Mouse (Mus musculus): ENCODE results near the gene Rab13.
A peak's percentile ranks its signal among the peaks of the same experiment; 100 is the strongest.

Gene Rab13

GRCm38 (mm10) chr3:90213377-90213866, at the start of gene Rab13, which contains the start of gene Rps27:
Rab13 (plus strand) TSS chr3:90213695.
Rps27 (minus strand) TSS chr3:90213651.
- DNase-seq (ENCODE audit: low read depth): peak; percentile 98

- no peak for DNase-seq (ENCODE audit: low read depth)
Measured at GRCm38 (mm10) chr3:90179566-90179965, 33.9 kb upstream of the Rab13 start.

- DNase-seq (ENCODE audit: low read depth): no peak
Measured at GRCm38 (mm10) chr3:90183581-90183980, 29.9 kb upstream of the Rab13 start.

- DNase-seq (ENCODE audit: low read depth): no peak
Measured at GRCm38 (mm10) chr3:90190859-90191510, 22.5 kb upstream of the Rab13 start.

- DNase-seq (ENCODE audit: low read depth): no peak
Measured at GRCm38 (mm10) chr3:90194759-90195158, 18.7 kb upstream of the Rab13 start.

GRCm38 (mm10) chr3:90195644-90196043, 17.9 kb upstream of the Rab13 start:
- DNase-seq (ENCODE audit: low read depth): no peak

GRCm38 (mm10) chr3:90197548-90197947, 15.9 kb upstream of the Rab13 start:
- no peak for DNase-seq (ENCODE audit: low read depth)

GRCm38 (mm10) chr3:90202884-90203283, 10.6 kb upstream of the Rab13 start:
- no peak for DNase-seq (ENCODE audit: low read depth)

GRCm38 (mm10) chr3:90203619-90204018, 9.9 kb upstream of the Rab13 start:
- DNase-seq (ENCODE audit: low read depth): no peak

- DNase-seq (ENCODE audit: low read depth): peak; percentile 44
Measured at GRCm38 (mm10) chr3:90204582-90204981, 8.9 kb upstream of the Rab13 start.

GRCm38 (mm10) chr3:90208662-90209061, 4.8 kb upstream of the Rab13 start:
- DNase-seq (ENCODE audit: low read depth): no peak

- DNase-seq (ENCODE audit: low read depth): no peak
Measured at GRCm38 (mm10) chr3:90209908-90210566, 3.5 kb upstream of the Rab13 start.

- peak; percentile 42 for DNase-seq (ENCODE audit: low read depth)
Measured at GRCm38 (mm10) chr3:90211475-90212398, 1.8 kb upstream of the Rab13 start.

- no peak for DNase-seq (ENCODE audit: low read depth)
Measured at GRCm38 (mm10) chr3:90212723-90213122, 772 bp upstream of the Rab13 start.

GRCm38 (mm10) chr3:90213956-90214684, 625 bp downstream of the Rab13 start:
- no peak for DNase-seq (ENCODE audit: low read depth)

- peak; percentile 70 for DNase-seq (ENCODE audit: low read depth)
Measured at GRCm38 (mm10) chr3:90215825-90216380, 2.4 kb downstream of the Rab13 start.

- peak; percentile 78 for DNase-seq (ENCODE audit: low read depth)
Measured at GRCm38 (mm10) chr3:90220088-90220487, 6.6 kb downstream of the Rab13 start.

GRCm38 (mm10) chr3:90220531-90220951, 7.0 kb downstream of the Rab13 start:
- DNase-seq (ENCODE audit: low read depth): peak; percentile 49

- DNase-seq (ENCODE audit: low read depth): no peak
Measured at GRCm38 (mm10) chr3:90221123-90221522, 7.6 kb downstream of the Rab13 start.

GRCm38 (mm10) chr3:90222455-90222854, 9.0 kb downstream of the Rab13 start:
- no peak for DNase-seq (ENCODE audit: low read depth)

GRCm38 (mm10) chr3:90222941-90223340, 9.4 kb downstream of the Rab13 start:
- no peak for DNase-seq (ENCODE audit: low read depth)
